Mouse (Mus musculus): ENCODE data around the gene Olfm2. TPM values are rescaled to one million over a fixed set of nuclear protein-coding genes. Genes with fewer than 3 reads are reported as not detected.

Olfm2 gene
- 35.2 and 36.4 TPM in 2 replicates for polyA plus RNA-seq (2016; fragmentation: Nextera tagmentation; extraction: Ambion mirVana)

DNA sequence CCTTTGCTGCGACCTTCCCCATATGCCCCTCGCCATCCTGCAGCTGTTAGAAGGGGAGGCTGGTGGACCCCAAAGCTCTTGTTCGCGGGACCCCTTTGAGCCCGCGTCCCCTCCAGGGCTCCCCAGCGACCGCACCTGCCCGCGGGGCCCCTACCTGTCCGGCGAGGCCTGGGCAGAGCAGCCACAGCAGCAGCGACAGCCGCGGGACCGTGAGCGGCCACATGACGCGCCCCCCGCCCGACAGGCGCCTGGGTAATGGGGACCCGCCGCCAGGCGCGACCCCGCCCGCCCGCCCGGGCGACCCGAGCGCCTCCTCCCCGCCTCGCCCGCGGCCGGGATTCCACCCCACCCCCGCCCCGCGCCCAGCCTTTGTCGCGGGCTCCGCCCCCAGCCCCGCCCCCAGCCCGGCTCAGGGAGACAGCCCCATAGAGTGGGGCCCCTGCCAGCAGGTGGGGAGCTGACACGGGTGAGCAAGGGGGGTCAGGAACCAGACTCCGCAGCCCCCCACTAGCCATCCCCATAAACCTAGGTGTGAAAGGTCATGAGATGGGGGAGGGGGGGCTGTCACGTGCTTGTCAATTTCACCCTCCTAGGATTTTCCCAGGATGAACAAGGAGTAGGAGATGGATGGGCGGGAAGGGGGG lies at the start of gene Olfm2:
TSS of gene Olfm2 (minus strand) at position 333 of the 644 bp plus-strand sequence.
- peaks cover 39% of the 10 kb centered on the region for H3K27me3 ChIP-seq
- no peaks in the 10 kb centered on the region for H3K36me3 ChIP-seq (replicated peaks)
- H3K27ac ChIP-seq, result 0 out of 2 replicates have a peak within 1 kb of the TSS, but pooled peaks have one; percentile 8
- ATAC-seq (ENCODE audit: low FRiP score), result peak; percentile 78
- H3K4me3 ChIP-seq (replicated peaks), result peak within 1 kb of the TSS; percentile 59
- H3K4me2 ChIP-seq, result peak within 1 kb of the TSS; percentile 91
- peaks cover 37% of the 10 kb centered on the region for H3K4me1 ChIP-seq
- under 1% methylated on average over 30 of the region's 50 CpGs for WGBS
- H3K9me3 ChIP-seq, result no peaks in the 10 kb centered on the region
- H3K9ac ChIP-seq, result peak within 1 kb of the TSS; percentile 73

DNA sequence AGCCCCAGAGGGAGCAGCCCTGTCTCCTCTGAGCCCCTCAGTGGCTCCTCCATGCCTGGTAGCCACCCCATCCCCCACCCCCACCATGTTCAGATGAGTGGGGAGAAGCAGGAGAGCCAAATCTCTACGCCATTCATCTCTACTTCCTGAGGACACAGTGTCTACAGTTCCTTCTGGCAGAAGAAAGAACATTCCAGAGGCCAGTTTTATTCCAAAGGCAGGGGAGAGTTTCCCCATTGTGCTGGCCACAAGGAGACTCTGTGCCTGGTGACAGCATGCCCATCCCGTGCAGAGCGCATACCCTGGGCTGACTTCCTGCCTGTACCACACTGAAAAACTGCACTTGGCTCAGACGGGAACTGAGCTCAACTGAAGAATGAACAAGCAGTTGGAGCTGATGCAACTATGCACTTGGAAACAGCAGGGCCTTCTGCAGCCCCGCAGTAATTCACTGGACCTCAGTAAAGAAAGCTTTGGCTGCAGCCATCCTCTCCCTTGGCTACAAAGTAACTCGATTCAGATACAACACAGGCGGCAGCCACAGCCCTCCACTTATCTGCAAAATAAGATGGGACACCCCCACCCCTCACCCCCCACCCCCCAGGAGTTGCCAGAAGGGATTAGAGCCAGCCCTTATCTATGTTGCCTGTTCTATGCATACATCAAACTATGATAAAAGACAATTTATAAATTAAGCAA lies 48.1 kb upstream of the Olfm2 start:
- Histone ChIP-seq H3K36me3 (replicated peaks) (no peaks in the 10 kb centered on the region), H3K27me3 (no peaks in the 10 kb centered on the region), H3K9me3 (no peaks in the 10 kb centered on the region), H3K4me3 (replicated peaks) (no peak overlapping the region), H3K9ac (no peak overlapping the region), H3K4me2 (no peak overlapping the region), H3K27ac (no peak overlapping the region), H3K4me1 (peaks cover 13% of the 10 kb centered on the region)
- ATAC-seq (ENCODE audit: low FRiP score), result no peak
- WGBS, result 45% methylated on average over 7 of the region's 7 CpGs

DNA sequence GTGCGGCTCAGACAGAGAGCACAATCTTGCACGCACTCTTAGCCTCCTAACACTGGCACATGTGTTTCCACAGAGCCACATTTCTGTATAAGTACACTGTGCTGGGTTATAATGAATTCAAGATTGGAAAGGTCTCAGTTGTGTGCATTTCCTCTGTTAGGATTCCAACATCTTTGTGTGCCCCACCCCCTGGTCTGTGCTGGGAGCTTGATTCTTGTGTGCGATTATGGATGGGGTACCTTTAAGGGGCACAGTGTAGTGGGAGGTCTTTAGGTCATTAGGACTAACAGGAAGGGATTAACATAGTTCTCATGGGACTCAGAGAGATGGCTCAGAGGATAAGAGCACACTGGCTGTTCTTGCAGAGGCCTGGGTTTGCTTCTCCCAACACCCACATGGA lies 44.2 kb upstream of the Olfm2 start:
- no peaks in the 10 kb centered on the region for H3K36me3 ChIP-seq (replicated peaks)
- 62% methylated on average over 3 of the region's 3 CpGs for WGBS
- H3K4me2 ChIP-seq, result no peak overlapping the region
- ATAC-seq (ENCODE audit: low FRiP score), result no peak
- H3K27me3 ChIP-seq, result no peaks in the 10 kb centered on the region
- no peak overlapping the region for H3K27ac ChIP-seq
- peaks cover 13% of the 10 kb centered on the region for H3K4me1 ChIP-seq
- H3K4me3 ChIP-seq (replicated peaks), result no peak overlapping the region
- no peaks in the 10 kb centered on the region for H3K9me3 ChIP-seq
- no peak overlapping the region for H3K9ac ChIP-seq

DNA sequence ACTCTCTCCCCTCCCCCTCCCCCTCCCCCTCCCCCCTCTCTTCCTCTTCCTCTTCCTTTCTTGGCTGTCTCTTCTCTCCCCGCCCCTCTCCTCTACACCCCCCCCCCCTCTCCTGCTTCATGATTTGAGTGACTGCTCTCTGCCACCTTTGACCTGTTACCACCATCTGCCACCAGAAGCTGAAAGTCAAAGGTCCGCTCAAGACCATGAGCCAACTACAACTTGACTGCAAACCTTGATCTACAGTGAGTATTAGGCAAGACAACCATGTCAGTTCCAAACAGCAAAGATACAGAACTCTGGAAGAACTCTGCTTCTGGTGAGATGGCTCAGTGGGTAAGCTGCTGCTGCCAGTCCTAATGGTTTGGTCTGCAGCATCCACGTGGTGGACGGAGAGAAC lies 43.5 kb upstream of the Olfm2 start:
- H3K27ac ChIP-seq, result no peak overlapping the region

DNA sequence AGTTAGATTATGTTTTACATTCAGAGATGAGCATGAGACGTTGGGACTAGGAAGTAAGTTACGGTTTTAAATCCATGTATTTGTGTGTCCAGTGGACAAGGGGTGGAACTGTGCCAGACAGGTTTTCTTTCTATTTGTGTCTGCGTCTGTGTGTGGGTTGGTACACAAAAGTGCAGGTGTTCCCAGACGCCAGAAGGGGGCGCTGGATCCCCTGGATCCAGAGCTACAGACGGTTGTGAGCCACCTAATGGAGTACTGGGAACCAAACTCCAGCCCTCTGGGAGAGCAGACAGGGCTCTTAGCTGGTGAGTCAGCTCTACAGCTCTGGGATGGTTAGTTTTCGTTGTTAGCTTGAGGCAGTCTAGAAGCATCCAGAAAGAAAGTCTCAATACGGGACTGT lies 41.8 kb upstream of the Olfm2 start:
- Histone ChIP-seq H3K4me1 (peaks cover 6% of the 10 kb centered on the region), H3K4me2 (no peak overlapping the region), H3K9me3 (no peaks in the 10 kb centered on the region), H3K9ac (no peak overlapping the region), H3K4me3 (replicated peaks) (no peak overlapping the region), H3K27me3 (no peaks in the 10 kb centered on the region), H3K36me3 (replicated peaks) (no peaks in the 10 kb centered on the region), H3K27ac (no peak overlapping the region)
- 77% methylated on average over 8 of the region's 8 CpGs for WGBS
- ATAC-seq (ENCODE audit: low FRiP score), result no peak

More for the DNA sequence above, 43.5 kb upstream of the Olfm2 start:
- no peak overlapping the region for H3K9ac ChIP-seq
- H3K4me1 ChIP-seq, result peaks cover 13% of the 10 kb centered on the region
- H3K9me3 ChIP-seq, result no peaks in the 10 kb centered on the region
- 78% methylated on average over 3 of the region's 4 CpGs for WGBS
- no peak for ATAC-seq (ENCODE audit: low FRiP score)
- H3K4me2 ChIP-seq, result no peak overlapping the region
- H3K27me3 ChIP-seq, result no peaks in the 10 kb centered on the region
- H3K36me3 ChIP-seq (replicated peaks), result no peaks in the 10 kb centered on the region
- H3K4me3 ChIP-seq (replicated peaks), result no peak overlapping the region

DNA sequence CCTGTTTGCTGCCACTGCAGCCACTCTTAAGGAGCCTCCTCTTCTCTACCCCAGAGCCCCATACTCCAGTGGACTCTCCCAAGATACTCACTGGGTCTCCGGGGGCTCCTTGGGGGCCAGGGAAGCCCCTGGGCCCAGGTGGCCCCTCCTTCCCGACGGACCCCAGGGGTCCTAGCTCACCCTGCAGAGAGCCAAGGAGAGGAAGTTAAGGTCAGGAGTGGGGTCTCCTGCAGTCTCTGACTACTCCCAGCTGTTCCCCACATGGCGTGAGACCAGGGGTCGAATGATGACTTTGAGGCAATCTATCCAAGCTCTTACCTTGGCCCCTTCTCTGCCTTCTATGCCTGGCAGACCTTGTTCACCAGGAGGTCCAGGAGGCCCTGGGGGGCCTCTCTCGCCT lies 38.9 kb upstream of the Olfm2 start:
- Histone ChIP-seq H3K36me3 (replicated peaks) (no peaks in the 10 kb centered on the region), H3K27ac (no peak overlapping the region), H3K9ac (no peak overlapping the region), H3K4me3 (replicated peaks) (no peak overlapping the region), H3K9me3 (no peaks in the 10 kb centered on the region), H3K27me3 (no peaks in the 10 kb centered on the region), H3K4me1 (no peaks in the 10 kb centered on the region), H3K4me2 (no peak overlapping the region)
- 78% methylated on average over 6 of the region's 6 CpGs for WGBS
- no peak for ATAC-seq (ENCODE audit: low FRiP score)

DNA sequence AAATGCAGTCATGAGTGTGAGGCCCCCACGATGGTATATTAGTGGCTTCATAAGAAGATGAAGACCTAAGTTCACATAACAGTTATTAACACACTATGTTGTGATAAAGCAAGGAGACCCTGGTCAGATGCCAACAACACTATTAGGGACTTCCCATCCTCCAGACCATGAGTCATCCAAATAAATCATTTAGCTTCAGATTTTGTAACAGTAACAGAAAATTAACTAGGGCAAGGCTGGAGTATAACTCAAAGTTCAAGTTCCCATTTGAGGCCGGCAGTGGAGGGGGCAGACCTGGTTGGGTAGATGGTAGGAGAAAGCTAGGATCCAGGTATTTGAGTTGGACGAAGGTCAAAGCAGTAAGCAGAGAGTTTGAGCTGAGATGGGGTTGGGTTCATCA lies 35.1 kb upstream of the Olfm2 start:
- H3K9me3 ChIP-seq, result no peaks in the 10 kb centered on the region
- H3K9ac ChIP-seq, result no peak overlapping the region
- H3K4me3 ChIP-seq (replicated peaks), result no peak overlapping the region
- H3K36me3 ChIP-seq (replicated peaks), result no peaks in the 10 kb centered on the region
- H3K27me3 ChIP-seq, result no peaks in the 10 kb centered on the region
- peaks cover 2% of the 10 kb centered on the region; the same call in 1 of the 2 replicates for H3K4me1 ChIP-seq
- ATAC-seq (ENCODE audit: low FRiP score), result no peak
- no peak overlapping the region for H3K4me2 ChIP-seq
- WGBS, result 79% methylated on average over 3 of the region's 3 CpGs
- H3K27ac ChIP-seq, result no peak overlapping the region

DNA sequence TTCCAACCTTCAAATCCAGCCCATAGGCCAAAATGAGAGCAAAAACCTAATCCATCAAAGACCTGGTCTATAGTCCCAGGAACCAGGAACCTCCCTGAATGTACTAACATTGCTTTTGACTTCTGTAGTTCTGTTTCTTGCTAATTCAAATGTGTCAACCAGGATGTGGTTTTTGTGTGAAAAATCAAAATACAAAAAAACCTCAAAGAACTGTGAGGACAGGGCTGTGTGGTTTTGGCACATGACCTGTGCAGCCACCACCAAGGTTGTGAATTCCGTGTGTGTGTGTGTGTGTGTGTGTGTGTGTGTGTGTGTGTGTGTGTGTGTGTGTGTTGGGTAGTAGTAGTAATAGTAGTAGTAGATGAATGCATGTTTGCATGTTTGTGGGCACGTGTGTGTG lies 19.1 kb upstream of the Olfm2 start:
- H3K4me3 ChIP-seq (replicated peaks), result no peak overlapping the region
- no peaks in the 10 kb centered on the region for H3K27me3 ChIP-seq
- no peaks in the 10 kb centered on the region for H3K9me3 ChIP-seq
- no peak overlapping the region for H3K9ac ChIP-seq
- 75% methylated on average over 2 of the region's 2 CpGs for WGBS
- ATAC-seq (ENCODE audit: low FRiP score), result no peak
- H3K36me3 ChIP-seq (replicated peaks), result no peaks in the 10 kb centered on the region
- H3K27ac ChIP-seq, result no peak overlapping the region
- H3K4me2 ChIP-seq, result no peak overlapping the region
- peaks cover 12% of the 10 kb centered on the region; the same call in 1 of the 2 replicates for H3K4me1 ChIP-seq

DNA sequence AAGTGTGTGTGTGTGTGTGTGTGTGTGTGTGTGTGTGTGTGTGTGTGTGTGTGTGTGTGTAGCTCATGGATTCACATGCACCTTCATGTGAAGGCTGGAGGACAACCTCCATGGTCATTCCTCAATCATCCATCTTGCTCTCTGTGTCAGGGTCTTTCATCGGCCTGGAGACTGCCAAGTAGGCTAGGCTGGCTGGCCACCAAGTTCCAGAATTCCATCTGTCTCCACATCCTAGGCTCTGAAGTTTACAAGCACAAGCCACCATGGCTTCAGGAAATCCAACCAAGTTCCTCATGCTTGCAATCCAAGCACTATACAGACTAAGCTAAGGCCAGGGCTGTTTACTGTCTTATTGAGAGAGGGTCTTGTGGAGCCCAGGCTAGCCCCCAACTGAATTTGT lies 16.9 kb upstream of the Olfm2 start:
- Histone ChIP-seq H3K36me3 (replicated peaks) (no peaks in the 10 kb centered on the region), H3K27ac (peak overlapping the region; percentile 27; the same call in 1 of the 2 replicates), H3K4me3 (replicated peaks) (no peak overlapping the region), H3K9me3 (no peaks in the 10 kb centered on the region), H3K4me1 (peaks cover 12% of the 10 kb centered on the region; the same call in 1 of the 2 replicates), H3K9ac (no peak overlapping the region), H3K27me3 (no peaks in the 10 kb centered on the region), H3K4me2 (no peak overlapping the region)
- WGBS, result 88% methylated on average over 1 of the region's 1 CpGs
- ATAC-seq (ENCODE audit: low FRiP score), result no peak

DNA sequence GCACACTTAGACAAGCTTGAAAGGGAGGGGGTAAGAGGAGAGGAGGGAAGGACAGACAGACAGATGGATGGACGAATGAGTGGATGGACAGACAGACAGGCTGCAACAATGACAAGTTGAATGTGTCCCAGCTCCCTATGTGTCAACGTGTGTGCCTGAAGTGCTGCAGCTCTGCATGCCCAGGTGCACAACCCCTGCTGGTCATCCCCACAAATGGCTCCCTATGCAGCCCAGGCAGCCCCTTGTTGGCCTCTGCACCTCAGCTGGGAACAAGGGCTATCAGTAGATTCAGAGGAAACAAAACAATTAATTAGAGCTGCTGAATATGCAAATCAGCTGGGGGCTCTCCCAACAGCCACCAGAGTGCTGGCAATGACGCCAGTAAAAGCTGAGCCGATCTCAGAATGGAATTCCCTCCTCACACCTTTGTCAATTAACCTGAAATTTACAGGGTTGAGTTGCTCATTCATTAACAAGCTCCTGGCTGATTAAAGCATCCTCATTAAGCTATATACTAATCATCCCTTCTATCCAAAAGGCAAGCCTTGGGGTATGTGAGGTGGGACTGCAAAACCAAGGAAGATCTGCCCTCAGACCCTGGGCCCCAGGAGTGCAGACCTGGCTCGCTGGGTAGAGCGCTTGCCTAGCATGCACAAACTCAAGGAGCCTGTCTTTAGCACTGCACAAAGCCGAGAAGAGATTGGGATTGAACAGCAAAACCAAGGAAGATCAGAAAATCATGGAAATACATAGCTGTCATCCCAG lies 16.2 kb upstream of the Olfm2 start:
- Histone ChIP-seq H3K36me3 (replicated peaks) (no peaks in the 10 kb centered on the region), H3K4me3 (replicated peaks) (no peak overlapping the region), H3K9me3 (no peaks in the 10 kb centered on the region), H3K9ac (no peak overlapping the region), H3K4me1 (peaks cover 12% of the 10 kb centered on the region; the same call in 1 of the 2 replicates), H3K4me2 (no peak overlapping the region), H3K27ac (peak overlapping the region; percentile 46; the same call in 1 of the 2 replicates), H3K27me3 (no peaks in the 10 kb centered on the region)
- ATAC-seq (ENCODE audit: low FRiP score), result peak; percentile 60; the same call in 1 of the 2 replicates
- WGBS, result 38% methylated on average over 7 of the region's 7 CpGs

DNA sequence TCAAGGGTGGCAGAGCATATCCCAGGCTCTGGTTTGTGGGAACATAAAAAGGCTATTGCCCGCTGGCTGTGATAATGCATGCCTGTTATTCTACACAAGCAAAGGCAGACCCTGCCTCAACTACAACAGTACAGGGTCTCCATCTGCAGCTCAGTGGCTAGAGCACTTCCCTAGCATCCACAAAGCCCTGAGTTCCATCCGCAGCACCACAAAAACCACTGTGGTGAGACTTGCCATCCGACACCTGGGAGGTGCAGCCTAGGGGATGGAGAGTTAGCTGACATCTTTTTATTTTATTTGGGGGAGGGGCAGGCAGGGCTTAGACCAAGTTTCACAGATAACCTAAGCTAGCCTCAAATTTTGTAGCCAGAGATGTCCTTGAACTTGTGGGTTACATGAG lies 15.2 kb upstream of the Olfm2 start:
- WGBS, result 71% methylated on average over 3 of the region's 3 CpGs
- no peak for ATAC-seq (ENCODE audit: low FRiP score)
- Histone ChIP-seq H3K4me1 (peaks cover 12% of the 10 kb centered on the region; the same call in 1 of the 2 replicates), H3K4me2 (no peak overlapping the region), H3K9ac (no peak overlapping the region), H3K9me3 (no peaks in the 10 kb centered on the region), H3K4me3 (replicated peaks) (no peak overlapping the region), H3K36me3 (replicated peaks) (no peaks in the 10 kb centered on the region), H3K27ac (no peak overlapping the region), H3K27me3 (no peaks in the 10 kb centered on the region)

DNA sequence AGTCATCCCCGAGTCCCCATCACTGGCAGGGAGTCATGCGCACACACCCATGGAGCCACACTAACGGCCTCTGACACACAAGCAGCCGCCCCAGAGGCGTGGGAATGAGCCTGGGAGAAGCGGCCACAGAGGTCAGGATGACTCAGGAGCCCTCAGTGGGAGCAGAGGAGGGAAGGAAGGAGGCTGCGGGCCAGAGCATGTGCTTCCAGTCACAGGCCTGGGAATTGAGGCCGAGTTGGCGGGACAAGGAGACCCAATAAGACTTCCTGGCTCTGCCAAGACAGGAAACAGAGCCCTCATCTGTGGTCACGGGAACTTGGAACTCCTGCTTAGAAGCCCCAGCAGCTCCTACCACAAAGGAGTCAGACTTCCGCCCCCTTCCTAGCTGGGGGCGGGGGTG lies 14.7 kb upstream of the Olfm2 start:
- H3K4me1 ChIP-seq, result peaks cover 12% of the 10 kb centered on the region; the same call in 1 of the 2 replicates
- H3K9me3 ChIP-seq, result no peaks in the 10 kb centered on the region
- H3K36me3 ChIP-seq (replicated peaks), result no peaks in the 10 kb centered on the region
- H3K4me3 ChIP-seq (replicated peaks), result no peak overlapping the region
- no peak overlapping the region for H3K27ac ChIP-seq
- ATAC-seq (ENCODE audit: low FRiP score), result no peak
- no peak overlapping the region for H3K4me2 ChIP-seq
- no peak overlapping the region for H3K9ac ChIP-seq
- 79% methylated on average over 12 of the region's 12 CpGs for WGBS
- H3K27me3 ChIP-seq, result no peaks in the 10 kb centered on the region
